Mouse (Mus musculus) lung, postnatal 0 days (tissue): ENCODE measurements at regions not wholly inside any gene's neighbourhood (a gene's known extent, or its start where the extent isn't known, plus 50 kb on each side); places are given as distances from the start of the nearest gene placed in this dataset.

ENCODE experiments used
- ATAC-seq: fragments of 200-750 bp; cut with Nextera tagmentation; 2 replicates; pipeline ENCODE4 v1.8.0; 2017; ENCODE audit warnings: moderate library complexity
- DNase-seq: peaks from one replicate; pipeline ENCODE4 v3.0.0-alpha.2; 2016; ENCODE audit warnings: low spot score
- H3K27ac ChIP-seq: fragments of 300-500 bp; sonication (generic); 2 replicates; pipeline ENCODE4 v1.5.1; 2014; ENCODE audit warnings: antibody characterized with exemption, mild to moderate bottlenecking, low read length, mixed read lengths
- H3K27me3 ChIP-seq: fragments of 300-500 bp; sonication (generic); replicated peaks from 2 replicates; pipeline ENCODE4 v1.6.1; 2014; ENCODE audit warnings: low read length, mixed read lengths; ENCODE audit not compliant: insufficient read depth
- H3K36me3 ChIP-seq: fragments of 300-500 bp; sonication (generic); 2 replicates; pipeline ENCODE4 v1.6.1; 2014; ENCODE audit warnings: low read length, mixed read lengths; ENCODE audit not compliant: insufficient read depth
- H3K4me1 ChIP-seq: fragments of 300-500 bp; sonication (generic); 2 replicates; pipeline ENCODE4 v1.6.1; 2014; ENCODE audit warnings: antibody characterized with exemption, low read depth, low read length, mixed read lengths; ENCODE audit not compliant: insufficient read depth
- H3K4me2 ChIP-seq: fragments of 300-500 bp; sonication (generic); replicated peaks from 2 replicates; pipeline ENCODE4 v1.6.1; 2014; ENCODE audit warnings: low read depth, mild to moderate bottlenecking, low read length, moderate library complexity, mixed read lengths
- H3K4me3 ChIP-seq: fragments of 300-500 bp; sonication (generic); 2 replicates; pipeline ENCODE4 v1.5.1; 2014; ENCODE audit warnings: low read depth, low read length
- H3K9ac ChIP-seq: fragments of 300-500 bp; sonication (generic); replicated peaks from 2 replicates; pipeline ENCODE4 v1.6.1; 2014; ENCODE audit warnings: low read depth, mild to moderate bottlenecking
- H3K9me3 ChIP-seq: fragments of 300-500 bp; sonication (generic); 2 replicates; pipeline ENCODE4 v1.6.1; 2016; ENCODE audit warnings: low read length, mixed read lengths
- CTCF ChIP-seq: IDR thresholded peaks from 2 replicates; pipeline ENCODE4 v1.5.1; 2016; ENCODE audit warnings: antibody characterized with exemption, mild to moderate bottlenecking
- EP300 ChIP-seq: IDR thresholded peaks from 2 replicates; pipeline ENCODE4 v1.6.1; 2016; ENCODE audit warnings: antibody characterized with exemption, mild to moderate bottlenecking, control low read depth
- WGBS: fragments of 180-500 bp; shearing (Covaris S2); extraction: QIAGEN DNeasy Blood & Tissue Kit; methylation state at CpG from one replicate; pipeline ENCODE4 v1.1.7; 2014; 5-methylcytosine and 5-hydroxymethylcytosine counted together

GRCm38 (mm10) chr15:13662275-13662674 is 488.8 kb upstream of the Cdh6 start:
- TF ChIP-seq CTCF: no peak
- no peak for TF ChIP-seq EP300
- no peaks in the 10 kb centered on the region for H3K27me3 ChIP-seq
- no peak for ATAC-seq
- 43% methylated on average over 1 of the region's 1 CpGs for WGBS
- DNase-seq: peak; percentile 7
- no peaks in the 10 kb centered on the region for H3K4me1 ChIP-seq
- no peaks in the 10 kb centered on the region for H3K36me3 ChIP-seq
- no peak overlapping the region for H3K9ac ChIP-seq
- H3K27ac ChIP-seq: no peak overlapping the region
- no peak overlapping the region for H3K4me2 ChIP-seq
- H3K9me3 ChIP-seq: no peaks in the 10 kb centered on the region
- H3K4me3 ChIP-seq: no peak overlapping the region

GRCm38 (mm10) chr15:13655038-13655437 is 481.6 kb upstream of the Cdh6 start:
- Histone ChIP-seq H3K27me3 (no peaks in the 10 kb centered on the region), H3K4me1 (no peaks in the 10 kb centered on the region), H3K9me3 (no peaks in the 10 kb centered on the region), H3K36me3 (no peaks in the 10 kb centered on the region), H3K4me3 (no peak overlapping the region), H3K27ac (no peak overlapping the region), H3K9ac (no peak overlapping the region), H3K4me2 (no peak overlapping the region)
- WGBS: 75% methylated on average over 3 of the region's 3 CpGs
- no peak for TF ChIP-seq CTCF
- DNase-seq: no peak
- no peak for ATAC-seq

GRCm38 (mm10) chr15:13635346-13635940 is 462.0 kb upstream of the Cdh6 start:
- no peak for DNase-seq
- 47% methylated on average over 2 of the region's 2 CpGs for WGBS
- no peak for ATAC-seq

GRCm38 (mm10) chr15:13602133-13602532 is 428.7 kb upstream of the Cdh6 start:
- H3K4me2 ChIP-seq: no peak overlapping the region
- no peaks in the 10 kb centered on the region for H3K27me3 ChIP-seq
- no peaks in the 10 kb centered on the region for H3K36me3 ChIP-seq
- TF ChIP-seq CTCF: no peak
- no peak for TF ChIP-seq EP300
- no peak overlapping the region for H3K9ac ChIP-seq
- H3K4me1 ChIP-seq: no peaks in the 10 kb centered on the region
- ATAC-seq (no peak), DNase-seq (no peak)
- no peaks in the 10 kb centered on the region for H3K9me3 ChIP-seq
- H3K4me3 ChIP-seq: no peak overlapping the region
- WGBS: 79% methylated on average over 1 of the region's 1 CpGs
- H3K27ac ChIP-seq: no peak overlapping the region

More at GRCm38 (mm10) chr15:13635346-13635940, 462.0 kb upstream of the Cdh6 start:
- H3K9ac ChIP-seq: no peak overlapping the region
- TF ChIP-seq CTCF (no peak), EP300 (no peak)
- no peaks in the 10 kb centered on the region for H3K9me3 ChIP-seq
- no peaks in the 10 kb centered on the region for H3K36me3 ChIP-seq
- no peaks in the 10 kb centered on the region for H3K4me1 ChIP-seq
- H3K27ac ChIP-seq: no peak overlapping the region
- H3K27me3 ChIP-seq: no peaks in the 10 kb centered on the region
- H3K4me3 ChIP-seq: no peak overlapping the region
- H3K4me2 ChIP-seq: no peak overlapping the region

- ATAC-seq: no peak
- 71% methylated on average over 2 of the region's 2 CpGs for WGBS
- Histone ChIP-seq H3K9ac (no peak overlapping the region), H3K27ac (no peak overlapping the region), H3K4me3 (no peak overlapping the region), H3K9me3 (no peaks in the 10 kb centered on the region), H3K4me2 (no peak overlapping the region), H3K4me1 (no peaks in the 10 kb centered on the region), H3K27me3 (no peaks in the 10 kb centered on the region), H3K36me3 (no peaks in the 10 kb centered on the region)
- DNase-seq: no peak
- TF ChIP-seq CTCF (no peak), EP300 (no peak)
Measured at GRCm38 (mm10) chr15:13597856-13598255, 424.4 kb upstream of the Cdh6 start.

- no peak for ATAC-seq
- Histone ChIP-seq H3K36me3 (no peaks in the 10 kb centered on the region), H3K4me1 (no peaks in the 10 kb centered on the region), H3K9ac (no peak overlapping the region), H3K4me3 (no peak overlapping the region), H3K4me2 (no peak overlapping the region), H3K27ac (no peak overlapping the region), H3K9me3 (no peaks in the 10 kb centered on the region), H3K27me3 (no peaks in the 10 kb centered on the region)
- TF ChIP-seq EP300: no peak
- no peak for TF ChIP-seq CTCF
- DNase-seq: no peak
- 82% methylated on average over 5 of the region's 5 CpGs for WGBS
Measured at GRCm38 (mm10) chr15:13593823-13594222, 420.3 kb upstream of the Cdh6 start.

- Histone ChIP-seq H3K9me3 (no peaks in the 10 kb centered on the region), H3K4me1 (no peaks in the 10 kb centered on the region), H3K9ac (no peak overlapping the region), H3K36me3 (no peaks in the 10 kb centered on the region), H3K27me3 (no peaks in the 10 kb centered on the region), H3K4me3 (no peak overlapping the region), H3K4me2 (no peak overlapping the region), H3K27ac (no peak overlapping the region)
- DNase-seq (no peak), ATAC-seq (no peak)
- TF ChIP-seq EP300: no peak
- WGBS: 62% methylated on average over 5 of the region's 5 CpGs
Measured at GRCm38 (mm10) chr15:13590864-13591263, 417.4 kb upstream of the Cdh6 start.
